9 mouse cellular contexts compared by ENCODE assay signal in the genomic region with DNA sequence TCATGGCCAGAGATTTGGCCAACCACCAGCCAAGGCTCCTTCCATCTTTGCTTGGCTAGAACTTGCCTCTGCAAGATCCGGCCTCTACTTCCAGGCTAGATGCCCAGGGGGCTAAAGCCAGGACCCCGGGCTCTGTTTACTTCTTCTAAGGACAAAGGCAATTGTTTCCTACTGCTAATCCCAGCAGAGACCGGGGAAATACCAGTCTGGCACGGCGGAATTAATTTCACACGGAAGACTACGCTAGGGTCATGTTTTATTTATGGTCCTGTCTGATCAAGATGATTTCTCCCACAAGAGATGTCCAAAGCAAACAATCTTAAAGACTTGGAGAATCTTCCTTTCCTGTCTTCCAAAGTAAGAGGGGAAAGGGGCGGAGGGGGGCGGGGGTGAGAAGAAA. TPM values are rescaled to one million over a fixed set of nuclear protein-coding genes. Genes with fewer than 3 reads are reported as not detected.
DNase-seq lines count a peak whose midpoint lies in the region; ATAC-seq and TF ChIP-seq lines count a peak whose summit lies in the region.
"Had no signal": no experiment of that assay in that cellular context is flagged by ENCODE, and none has a peak within 500 bp of the region (broad histone marks: within the 10 kb centered on the region; RNA-seq: fewer than 3 reads in every experiment).

No protein-coding gene starts in this region.

- no peak overlapping the region for H3K27ac ChIP-seq in layer of hippocampus, adult 2 months
- no peak overlapping the region for H3K27ac ChIP-seq in forebrain, embryonic 13.5 days
- no peak overlapping the region for H3K27ac ChIP-seq in intestine, embryonic 15.5 days

- peaks cover 18% of the 10 kb centered on the region for H3K4me1 ChIP-seq in forebrain, embryonic 13.5 days
- H3K4me1 ChIP-seq in intestine, embryonic 15.5 days (replicated peaks) = peaks cover 5% of the 10 kb centered on the region

- 1% methylated on average over 9 of the region's 9 CpGs for WGBS in forebrain, embryonic 13.5 days
- WGBS in intestine, embryonic 15.5 days = 15% methylated on average over 9 of the region's 9 CpGs

- no peaks in the 10 kb centered on the region for H3K36me3 ChIP-seq in forebrain, embryonic 13.5 days (ENCODE audit: poor library complexity, severe bottlenecking)
- H3K36me3 ChIP-seq in intestine, embryonic 15.5 days = no peaks in the 10 kb centered on the region
- H3K36me3 ChIP-seq: G1E had no signal

- H3K9me3 ChIP-seq in forebrain, embryonic 13.5 days (replicated peaks) = no peaks in the 10 kb centered on the region
- no peaks in the 10 kb centered on the region for H3K9me3 ChIP-seq in intestine, embryonic 15.5 days

- peaks cover 46% of the 10 kb centered on the region for H3K27me3 ChIP-seq in forebrain, embryonic 13.5 days
- peaks cover 20% of the 10 kb centered on the region for H3K27me3 ChIP-seq in intestine, embryonic 15.5 days (replicated peaks)

- DNase-seq in layer of hippocampus, adult 2 months (ENCODE audit: low spot score in 2 of 2) = no peak
- no peak for DNase-seq in layer of hippocampus, adult 11-12 months (ENCODE audit: low spot score)
- peak; percentile 39 for DNase-seq in retina, embryonic 14.5 days (ENCODE audit: low spot score)
- DNase-seq in cerebellum, postnatal 25 days = no peak
- DNase-seq in layer of hippocampus, adult 8-10 months (ENCODE audit: low spot score in 2 of 2) = no peak
- DNase-seq: thymus, postnatal 4 days had no signal

- peak overlapping the region; percentile 89; the same call in 1 of the 2 replicates for H3K4me2 ChIP-seq in forebrain, embryonic 13.5 days
- H3K4me2 ChIP-seq in intestine, embryonic 15.5 days (replicated peaks) = peak overlapping the region; percentile 91

- H3K4me3 ChIP-seq in layer of hippocampus, adult 2 months = peak overlapping the region; percentile 74; the same call in 1 of the 2 replicates
- H3K4me3 ChIP-seq in forebrain, embryonic 13.5 days = peak overlapping the region; percentile 61
- peak overlapping the region; percentile 68; the same call in 1 of the 2 replicates for H3K4me3 ChIP-seq in intestine, embryonic 15.5 days (replicated peaks)

- no peak for TF ChIP-seq CTCF in layer of hippocampus, adult 2 months (conservative IDR thresholded peaks at IDR 0.05)

- no peak for ATAC-seq in forebrain, embryonic 13.5 days
- ATAC-seq in intestine, embryonic 15.5 days = no peak

- H3K9ac ChIP-seq in forebrain, embryonic 13.5 days = no peak overlapping the region
- no peak overlapping the region for H3K9ac ChIP-seq in intestine, embryonic 15.5 days

RNA-seq across cellular contexts. Expression of a gene that starts 1.6 kb away (rescaled TPM):
- total RNA-seq in layer of hippocampus, adult 2 months (2021) = 10 to 100 TPM; 66.7 to 68.9 TPM
- 15.2 and 15.5 TPM in 2 replicates for polyA plus RNA-seq in forebrain, embryonic 13.5 days (2015; fragmentation: Nextera tagmentation; extraction: Ambion mirVana)
- polyA plus RNA-seq in intestine, embryonic 15.5 days (2015; fragmentation: Nextera tagmentation; extraction: Ambion mirVana) = 19.4 and 20.3 TPM in 2 replicates
- total RNA-seq in layer of hippocampus, adult 8-10 months (2022) = 10 to 100 TPM; 62.8 to 81.8 (median 67.6) TPM
